Mouse (Mus musculus): Measurements from ENCODE around the gene Prkce. TPM values are rescaled to one million over a fixed set of nuclear protein-coding genes. Genes with fewer than 3 reads are reported as not detected.
A peak's percentile ranks its signal among the peaks of the same experiment; 100 is the strongest.

The Prkce gene
- polyA plus RNA-seq, 1 experiment from 2014 or later = 4.4 TPM

DNA sequence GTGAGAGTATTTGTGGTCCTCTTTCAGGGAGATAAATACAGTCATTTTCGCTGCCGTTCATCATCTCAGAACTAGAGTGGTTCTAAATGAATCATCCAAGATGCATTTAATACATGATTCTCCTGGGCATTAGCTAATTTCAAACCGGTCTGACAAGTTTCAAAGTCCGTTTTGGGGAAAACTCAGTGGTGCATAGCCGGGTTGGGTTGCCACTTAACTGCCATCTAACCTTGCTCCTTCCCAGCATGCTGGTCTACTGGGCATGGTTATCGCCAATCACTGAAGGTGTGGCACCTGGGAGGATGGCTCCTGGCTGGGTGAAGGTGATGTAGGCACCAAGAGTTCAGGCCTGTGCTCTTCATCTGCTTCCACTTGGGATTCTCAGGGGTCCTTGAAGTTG lies 26.4 kb downstream of the Prkce start:
- 67% methylated on average over 6 of the region's 6 CpGs for WGBS
- no peaks in the 10 kb centered on the region for H3K4me1 ChIP-seq (ENCODE audit: control insufficient read depth, insufficient read depth, low read length)
- no peak for ATAC-seq (ENCODE audit: insufficient read depth, low FRiP score)
- no peak overlapping the region for H3K9ac ChIP-seq (ENCODE audit: low read length)
- no peaks in the 10 kb centered on the region for H3K27me3 ChIP-seq (ENCODE audit: control insufficient read depth, insufficient read depth, low read length)
- H3K9me3 ChIP-seq (replicated peaks; ENCODE audit: control insufficient read depth, low read length) = no peaks in the 10 kb centered on the region
- H3K27ac ChIP-seq (ENCODE audit: low read length) = no peak overlapping the region
- H3K36me3 ChIP-seq (ENCODE audit: control insufficient read depth, insufficient read depth, low read length) = no peaks in the 10 kb centered on the region
- H3K4me2 ChIP-seq (ENCODE audit: low read depth, low read length) = no peak overlapping the region
- H3K4me3 ChIP-seq (replicated peaks; ENCODE audit: low read length) = no peak overlapping the region

DNA sequence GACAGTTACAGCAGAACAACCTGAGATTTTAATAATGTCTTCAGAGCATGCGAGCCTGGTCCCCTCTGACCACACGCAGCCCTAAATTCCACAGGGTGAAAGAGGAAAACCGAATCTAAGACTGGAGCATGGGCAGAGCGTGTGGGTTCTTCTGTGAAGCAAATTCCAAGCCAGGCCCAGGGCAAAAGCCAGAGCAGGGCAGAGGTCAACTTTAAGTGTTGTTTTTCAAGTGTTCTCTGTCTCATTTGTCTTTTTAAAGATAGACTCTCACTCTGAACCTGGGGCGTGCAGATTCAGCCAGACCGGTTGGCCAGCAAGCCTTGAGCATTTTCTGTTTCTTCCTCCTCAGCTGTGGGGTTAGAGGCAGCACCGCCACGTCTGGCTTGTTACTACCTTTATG lies 27.3 kb downstream of the Prkce start:
- H3K4me1 ChIP-seq (ENCODE audit: control insufficient read depth, insufficient read depth, low read length) = no peaks in the 10 kb centered on the region
- no peak for ATAC-seq (ENCODE audit: insufficient read depth, low FRiP score)

DNA sequence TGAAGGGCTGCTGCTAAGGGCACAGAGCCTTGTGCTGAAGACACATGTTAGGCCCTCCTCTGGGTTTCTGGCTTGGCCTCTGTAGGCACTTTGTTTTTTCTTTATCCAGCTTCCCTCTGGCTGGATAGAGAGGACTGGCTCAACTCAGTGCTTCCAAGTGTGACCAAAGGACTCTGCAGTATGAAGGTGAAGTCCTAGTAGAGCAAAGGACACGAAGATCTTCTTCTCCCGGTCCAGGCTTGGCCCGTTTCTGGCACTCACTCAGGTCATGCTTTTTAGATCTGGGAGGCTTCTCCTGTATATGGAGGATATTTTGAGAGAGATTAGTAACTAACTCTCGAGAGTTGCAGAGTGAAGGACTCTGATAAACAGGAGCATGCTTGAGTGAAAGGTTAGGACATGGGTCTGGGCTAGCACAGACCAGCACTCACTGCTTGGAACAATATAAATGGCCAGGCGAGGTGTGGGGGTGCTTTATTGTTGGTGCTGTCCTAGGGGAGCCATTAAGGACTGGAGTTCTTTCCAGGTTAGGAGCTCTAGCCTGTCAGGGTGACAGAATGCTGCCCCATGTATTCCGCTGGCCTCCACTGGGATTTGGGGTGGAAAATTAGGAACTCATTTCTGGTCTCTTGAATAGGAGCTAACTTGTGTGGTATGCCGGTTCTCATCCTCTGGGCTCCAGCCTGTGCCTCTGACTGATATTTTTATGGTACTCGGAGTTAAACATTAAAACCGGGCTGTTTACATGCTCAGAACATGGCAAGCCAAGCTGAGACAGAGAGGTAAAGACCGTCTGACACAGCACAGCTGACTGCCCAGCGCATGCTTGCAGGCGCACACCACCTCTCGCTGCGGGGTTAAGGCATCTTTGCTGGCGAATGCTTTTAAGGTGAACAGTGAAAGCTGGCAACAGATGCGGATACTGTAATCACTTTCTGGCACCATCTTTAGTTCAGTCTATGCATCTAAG lies 31.2 kb downstream of the Prkce start:
- Histone ChIP-seq H3K4me1 (ENCODE audit: control insufficient read depth, insufficient read depth, low read length) (peaks cover 4% of the 10 kb centered on the region; the same call in 1 of the 2 replicates), H3K27me3 (ENCODE audit: control insufficient read depth, insufficient read depth, low read length) (no peaks in the 10 kb centered on the region), H3K9me3 (replicated peaks; ENCODE audit: control insufficient read depth, low read length) (no peaks in the 10 kb centered on the region), H3K4me3 (replicated peaks; ENCODE audit: low read length) (no peak overlapping the region), H3K9ac (ENCODE audit: low read length) (no peak overlapping the region), H3K27ac (ENCODE audit: low read length) (no peak overlapping the region), H3K4me2 (ENCODE audit: low read depth, low read length) (no peak overlapping the region), H3K36me3 (ENCODE audit: control insufficient read depth, insufficient read depth, low read length) (no peaks in the 10 kb centered on the region)
- no peak for ATAC-seq (ENCODE audit: insufficient read depth, low FRiP score)
- WGBS = 73% methylated on average over 16 of the region's 16 CpGs

More for the DNA sequence above, 27.3 kb downstream of the Prkce start:
- H3K9ac ChIP-seq (ENCODE audit: low read length) = no peak overlapping the region
- no peak overlapping the region for H3K4me2 ChIP-seq (ENCODE audit: low read depth, low read length)
- no peaks in the 10 kb centered on the region for H3K36me3 ChIP-seq (ENCODE audit: control insufficient read depth, insufficient read depth, low read length)
- 68% methylated on average over 8 of the region's 8 CpGs for WGBS
- H3K4me3 ChIP-seq (replicated peaks; ENCODE audit: low read length) = no peak overlapping the region
- H3K27me3 ChIP-seq (ENCODE audit: control insufficient read depth, insufficient read depth, low read length) = no peaks in the 10 kb centered on the region
- H3K9me3 ChIP-seq (replicated peaks; ENCODE audit: control insufficient read depth, low read length) = no peaks in the 10 kb centered on the region
- H3K27ac ChIP-seq (ENCODE audit: low read length) = no peak overlapping the region

DNA sequence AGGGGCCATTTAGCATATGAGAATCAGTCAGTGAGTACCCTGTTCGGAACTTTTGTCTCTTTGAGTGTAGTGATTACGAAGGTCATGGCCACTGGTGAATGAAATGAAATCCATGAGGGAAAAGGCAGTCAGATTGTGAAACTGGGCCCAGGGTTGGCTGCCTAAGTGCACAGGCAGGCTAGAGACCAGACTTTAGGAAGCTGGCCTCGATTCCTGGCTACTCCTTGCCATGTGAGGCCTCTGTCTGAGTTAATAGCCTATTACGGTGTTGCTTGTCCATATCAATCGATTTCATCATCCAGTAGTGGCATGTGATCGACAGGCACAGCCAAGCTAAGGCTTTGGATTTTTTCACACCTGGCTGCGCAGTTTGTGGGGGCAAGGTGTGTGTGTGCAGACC lies 34.4 kb downstream of the Prkce start:
- Histone ChIP-seq H3K4me2 (ENCODE audit: low read depth, low read length) (no peak overlapping the region), H3K4me1 (ENCODE audit: control insufficient read depth, insufficient read depth, low read length) (peaks cover 4% of the 10 kb centered on the region; the same call in 1 of the 2 replicates), H3K36me3 (ENCODE audit: control insufficient read depth, insufficient read depth, low read length) (no peaks in the 10 kb centered on the region), H3K4me3 (replicated peaks; ENCODE audit: low read length) (no peak overlapping the region), H3K27ac (ENCODE audit: low read length) (no peak overlapping the region), H3K9ac (ENCODE audit: low read length) (no peak overlapping the region), H3K9me3 (replicated peaks; ENCODE audit: control insufficient read depth, low read length) (no peaks in the 10 kb centered on the region), H3K27me3 (ENCODE audit: control insufficient read depth, insufficient read depth, low read length) (no peaks in the 10 kb centered on the region)
- no peak for ATAC-seq (ENCODE audit: insufficient read depth, low FRiP score)
- 92% methylated on average over 7 of the region's 7 CpGs for WGBS

DNA sequence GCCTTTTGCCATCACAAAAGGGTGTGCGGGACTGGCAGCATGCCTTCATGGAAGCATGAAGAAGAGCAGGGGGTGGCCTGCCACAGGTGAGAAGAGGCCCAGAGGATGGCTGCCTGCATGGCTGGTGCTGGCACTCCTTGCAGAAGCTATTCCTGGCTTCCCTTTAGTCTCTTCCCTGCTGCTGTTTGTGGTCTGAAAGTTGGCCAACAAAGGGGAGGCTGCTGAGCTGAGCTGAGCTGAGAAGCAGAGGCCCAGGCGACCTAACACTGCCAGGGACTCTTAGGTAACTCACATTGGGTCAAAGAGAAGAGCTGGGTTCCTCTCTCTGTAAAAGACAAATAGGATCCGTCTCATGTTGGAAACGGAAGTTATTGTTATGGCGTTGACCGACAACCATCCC lies 35.4 kb downstream of the Prkce start:
- H3K4me2 ChIP-seq (ENCODE audit: low read depth, low read length) = no peak overlapping the region
- H3K27ac ChIP-seq (ENCODE audit: low read length) = no peak overlapping the region
- H3K4me3 ChIP-seq (replicated peaks; ENCODE audit: low read length) = no peak overlapping the region
- H3K9me3 ChIP-seq (replicated peaks; ENCODE audit: control insufficient read depth, low read length) = no peaks in the 10 kb centered on the region
- no peak for ATAC-seq (ENCODE audit: insufficient read depth, low FRiP score)
- 89% methylated on average over 6 of the region's 6 CpGs for WGBS
- H3K27me3 ChIP-seq (ENCODE audit: control insufficient read depth, insufficient read depth, low read length) = no peaks in the 10 kb centered on the region
- H3K36me3 ChIP-seq (ENCODE audit: control insufficient read depth, insufficient read depth, low read length) = no peaks in the 10 kb centered on the region
- H3K9ac ChIP-seq (ENCODE audit: low read length) = no peak overlapping the region
- peaks cover 4% of the 10 kb centered on the region; the same call in 1 of the 2 replicates for H3K4me1 ChIP-seq (ENCODE audit: control insufficient read depth, insufficient read depth, low read length)

DNA sequence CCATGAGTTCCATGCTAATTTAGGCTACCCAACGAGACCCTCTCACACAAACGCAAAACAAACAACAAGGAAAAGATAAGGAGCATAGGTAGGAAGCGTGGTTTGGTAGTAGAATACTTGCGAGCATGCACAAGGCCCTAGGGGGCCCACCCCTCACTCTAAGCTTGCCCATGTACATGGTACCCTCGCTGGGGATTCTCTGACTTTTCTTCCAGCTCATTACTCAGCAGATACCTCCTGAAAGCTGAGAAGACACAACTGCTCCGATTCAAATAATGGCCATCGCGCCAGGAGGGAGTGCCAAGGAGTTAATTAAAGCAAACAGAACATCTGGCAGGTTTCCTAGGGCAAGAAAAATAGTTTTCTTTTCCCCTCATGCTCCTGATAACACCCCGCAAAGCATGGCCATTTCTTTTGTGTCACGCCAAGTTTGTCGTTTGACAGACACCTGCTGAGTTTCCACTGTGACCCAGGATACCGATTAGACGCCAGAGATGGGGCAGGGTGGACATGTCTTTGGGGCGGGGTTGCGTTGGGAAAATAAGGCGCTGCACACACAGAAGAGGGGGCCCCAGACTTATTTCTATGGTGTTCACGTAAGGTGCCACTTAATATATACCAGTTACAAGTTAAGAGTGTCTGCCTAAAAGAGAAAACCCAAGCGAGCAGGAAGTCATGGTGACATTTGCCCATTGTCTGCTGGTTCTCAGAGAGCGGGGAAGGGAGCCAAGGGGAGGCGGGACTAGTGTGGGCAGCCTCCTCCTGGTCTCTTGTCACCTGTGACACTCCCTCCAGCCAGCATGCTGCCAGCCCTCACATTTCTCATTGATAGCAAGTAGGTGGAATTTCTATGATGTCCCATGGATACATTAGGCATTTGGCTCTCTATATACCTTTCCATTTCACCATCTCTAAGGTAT lies 36.2 kb downstream of the Prkce start:
- H3K27me3 ChIP-seq (ENCODE audit: control insufficient read depth, insufficient read depth, low read length) = no peaks in the 10 kb centered on the region
- H3K4me2 ChIP-seq (ENCODE audit: low read depth, low read length) = no peak overlapping the region
- peaks cover 4% of the 10 kb centered on the region; the same call in 1 of the 2 replicates for H3K4me1 ChIP-seq (ENCODE audit: control insufficient read depth, insufficient read depth, low read length)
- no peak overlapping the region for H3K27ac ChIP-seq (ENCODE audit: low read length)
- WGBS = 63% methylated on average over 20 of the region's 20 CpGs
- no peak overlapping the region for H3K4me3 ChIP-seq (replicated peaks; ENCODE audit: low read length)
- H3K36me3 ChIP-seq (ENCODE audit: control insufficient read depth, insufficient read depth, low read length) = no peaks in the 10 kb centered on the region
- no peak overlapping the region for H3K9ac ChIP-seq (ENCODE audit: low read length)
- H3K9me3 ChIP-seq (replicated peaks; ENCODE audit: control insufficient read depth, low read length) = no peaks in the 10 kb centered on the region
- ATAC-seq (ENCODE audit: insufficient read depth, low FRiP score) = peak; percentile 40; the same call in 1 of the 2 replicates

DNA sequence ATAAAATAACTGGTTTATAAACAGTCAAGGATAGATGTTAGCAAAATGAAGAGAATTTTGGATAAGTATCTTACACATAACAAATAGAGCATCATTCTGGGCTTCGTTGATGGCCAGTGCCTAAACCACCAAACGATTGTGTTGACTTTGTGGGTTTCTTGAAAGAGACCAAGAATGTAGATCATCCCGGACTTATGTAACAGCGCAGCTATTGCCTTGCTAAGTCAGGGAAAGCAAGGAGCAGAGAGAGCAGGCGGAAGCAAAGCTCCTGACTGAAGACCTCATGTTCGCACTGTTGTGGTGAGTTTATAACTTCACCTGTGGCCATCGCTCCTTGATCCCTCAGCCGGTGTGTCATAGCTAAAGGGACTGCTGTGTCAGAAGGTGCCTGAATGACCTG lies 38.7 kb downstream of the Prkce start:
- WGBS = 86% methylated on average over 8 of the region's 8 CpGs
- H3K9me3 ChIP-seq (replicated peaks; ENCODE audit: control insufficient read depth, low read length) = no peaks in the 10 kb centered on the region
- no peaks in the 10 kb centered on the region for H3K36me3 ChIP-seq (ENCODE audit: control insufficient read depth, insufficient read depth, low read length)
- H3K4me3 ChIP-seq (replicated peaks; ENCODE audit: low read length) = no peak overlapping the region
- no peak for ATAC-seq (ENCODE audit: insufficient read depth, low FRiP score)
- no peak overlapping the region for H3K27ac ChIP-seq (ENCODE audit: low read length)
- no peak overlapping the region for H3K9ac ChIP-seq (ENCODE audit: low read length)
- H3K4me2 ChIP-seq (ENCODE audit: low read depth, low read length) = no peak overlapping the region
- H3K27me3 ChIP-seq (ENCODE audit: control insufficient read depth, insufficient read depth, low read length) = no peaks in the 10 kb centered on the region
- peaks cover 4% of the 10 kb centered on the region; the same call in 1 of the 2 replicates for H3K4me1 ChIP-seq (ENCODE audit: control insufficient read depth, insufficient read depth, low read length)

DNA sequence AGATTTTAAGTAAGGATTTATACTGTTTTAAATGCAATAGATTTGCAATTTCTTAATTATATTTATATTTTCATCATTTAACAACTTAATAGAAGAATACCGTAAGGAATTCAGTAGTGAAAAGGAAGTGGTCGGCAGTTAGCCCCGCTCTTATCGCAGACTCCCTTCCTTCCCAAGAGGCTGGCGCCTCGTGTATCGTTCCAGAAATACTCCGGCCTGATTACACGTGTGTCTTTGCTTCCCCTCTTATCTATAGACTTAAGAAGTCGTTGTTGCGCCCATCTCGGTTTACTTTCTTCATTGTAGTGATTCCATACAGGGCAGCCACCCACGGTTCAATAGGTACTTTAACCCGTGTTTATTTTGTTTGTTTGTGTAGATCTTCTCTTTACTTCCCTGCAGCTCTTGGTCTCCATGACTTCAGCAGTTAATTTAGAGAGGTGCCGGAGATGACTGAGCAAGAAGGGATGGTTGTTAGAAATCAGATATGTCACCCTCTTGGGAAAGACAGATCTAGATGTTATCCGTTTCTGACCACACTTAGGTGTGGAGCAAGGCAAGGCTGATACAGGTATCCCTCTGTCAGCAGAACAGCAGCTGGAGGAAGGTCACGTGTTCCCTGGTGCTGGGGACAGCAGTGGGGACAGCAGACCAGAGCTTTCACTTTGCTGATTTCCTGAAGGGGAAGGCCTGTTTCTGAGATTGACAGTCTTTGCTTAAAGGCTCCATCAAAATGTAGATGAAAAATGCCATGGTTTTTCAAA lies 40.7 kb downstream of the Prkce start:
- Histone ChIP-seq H3K36me3 (ENCODE audit: control insufficient read depth, insufficient read depth, low read length) (no peaks in the 10 kb centered on the region), H3K9ac (ENCODE audit: low read length) (no peak overlapping the region), H3K4me1 (ENCODE audit: control insufficient read depth, insufficient read depth, low read length) (peaks cover 3% of the 10 kb centered on the region; the same call in 1 of the 2 replicates), H3K9me3 (replicated peaks; ENCODE audit: control insufficient read depth, low read length) (no peaks in the 10 kb centered on the region), H3K27ac (ENCODE audit: low read length) (no peak overlapping the region), H3K4me2 (ENCODE audit: low read depth, low read length) (no peak overlapping the region), H3K27me3 (ENCODE audit: control insufficient read depth, insufficient read depth, low read length) (no peaks in the 10 kb centered on the region), H3K4me3 (replicated peaks; ENCODE audit: low read length) (no peak overlapping the region)
- WGBS = 64% methylated on average over 17 of the region's 17 CpGs
- no peak for ATAC-seq (ENCODE audit: insufficient read depth, low FRiP score)

Measured in stomach, embryonic 16.5 days (tissue).